Mouse (Mus musculus): ENCODE measurements around the gene Mmp13.
"Not testable (repeated sequence)": the region's sequence is repeated elsewhere in the genome, so short reads cannot be mapped to it uniquely, and the experiment has no call there.

Gene Mmp13

DNA sequence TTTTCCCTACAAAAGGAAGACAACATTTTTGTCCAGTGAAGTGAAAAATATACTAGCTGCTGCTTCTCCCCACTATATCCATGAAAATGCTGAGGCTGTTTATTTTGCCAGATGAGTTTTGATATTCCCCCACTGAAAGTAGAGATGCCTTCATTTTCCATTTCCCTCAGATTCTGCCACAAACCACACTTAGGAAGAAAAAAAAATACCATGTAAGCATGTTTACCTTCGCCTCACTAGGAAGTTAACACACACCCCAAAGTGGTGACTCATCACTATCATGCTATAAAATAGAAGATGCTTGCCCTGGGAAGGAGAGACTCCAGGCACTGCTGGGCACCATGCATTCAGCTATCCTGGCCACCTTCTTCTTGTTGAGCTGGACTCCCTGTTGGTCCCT, at the start of gene Mmp13:
TSS of gene Mmp13 (plus strand) at position 301 of the 400 bp plus-strand sequence.
- DNase-seq, result no peak

DNA sequence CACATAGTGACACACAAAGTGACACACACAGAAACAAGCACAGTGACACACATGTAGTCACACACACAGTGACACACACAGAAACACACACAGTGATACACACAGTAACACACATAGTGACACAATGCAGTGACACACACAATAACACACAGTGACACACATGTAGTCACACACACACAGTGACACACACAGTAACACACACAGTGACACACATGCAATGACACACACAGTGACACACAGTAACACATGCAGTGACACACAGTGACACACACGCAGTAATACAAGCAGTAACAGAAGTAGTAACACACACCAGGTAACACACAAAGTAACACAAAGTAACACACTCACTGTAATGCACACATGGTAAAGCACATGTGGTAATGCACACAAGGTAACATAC, 33.7 kb upstream of the Mmp13 start:
- DNase-seq, result no peak

DNA sequence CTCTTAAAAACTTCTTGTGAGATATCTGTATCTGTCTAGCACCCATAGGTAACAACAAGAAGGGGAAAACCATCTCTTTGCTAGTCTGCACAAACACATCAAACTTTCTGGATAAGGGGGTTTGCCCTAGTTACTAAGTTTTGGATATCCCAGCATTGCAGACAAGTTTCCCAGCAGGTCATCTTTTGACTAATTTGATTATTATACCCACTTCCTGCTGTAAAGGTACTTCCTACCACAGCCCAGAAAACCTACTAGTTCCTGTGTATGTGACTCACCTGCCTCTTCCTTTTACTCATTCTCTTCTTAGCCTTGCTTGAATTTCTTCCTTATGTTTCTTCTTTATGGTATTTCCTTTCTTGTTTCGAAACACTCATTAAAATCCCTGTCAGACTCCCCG, 32.3 kb upstream of the Mmp13 start:
- DNase-seq, result no peak

DNA sequence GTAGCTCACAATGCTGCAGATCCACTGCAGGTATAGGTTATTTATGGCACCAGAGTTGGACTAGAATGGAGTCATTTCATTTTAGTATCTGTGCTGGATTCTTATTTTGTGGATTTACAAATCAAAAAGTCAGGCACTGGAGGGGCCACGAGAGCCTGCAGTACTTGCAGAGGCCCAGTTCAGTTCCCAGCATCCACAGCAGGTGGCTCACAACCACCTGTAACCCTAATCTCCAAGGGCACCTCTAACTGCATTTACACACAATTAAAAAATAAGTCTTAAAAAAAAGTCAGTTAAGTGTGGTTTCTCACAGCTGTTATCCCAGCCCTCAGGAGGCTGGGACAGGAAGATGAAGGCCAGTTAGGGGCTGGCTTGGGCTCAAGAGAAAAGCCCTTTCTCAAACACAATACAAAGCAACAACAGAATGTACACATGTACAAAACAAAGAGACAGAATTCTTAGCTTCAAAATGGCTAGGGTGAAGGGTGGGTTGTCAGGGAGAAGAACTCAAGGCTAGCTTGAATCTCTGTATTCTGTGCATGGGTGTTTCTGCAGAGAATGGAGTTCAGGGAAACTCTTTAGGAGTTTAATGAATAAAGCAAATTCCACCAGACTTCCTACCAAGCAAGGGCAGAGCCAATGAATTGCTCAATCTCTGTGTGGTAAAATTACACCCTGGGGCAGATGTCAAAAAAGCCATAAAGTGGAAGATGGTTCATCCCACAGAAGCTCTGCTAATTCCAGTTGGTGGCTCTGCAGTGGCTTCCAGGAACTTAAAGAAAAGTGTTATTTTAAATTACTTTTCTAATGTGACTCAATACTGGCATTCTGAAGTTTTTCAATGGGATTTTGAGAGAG, 19.3 kb upstream of the Mmp13 start:
- DNase-seq, result no peak

DNA sequence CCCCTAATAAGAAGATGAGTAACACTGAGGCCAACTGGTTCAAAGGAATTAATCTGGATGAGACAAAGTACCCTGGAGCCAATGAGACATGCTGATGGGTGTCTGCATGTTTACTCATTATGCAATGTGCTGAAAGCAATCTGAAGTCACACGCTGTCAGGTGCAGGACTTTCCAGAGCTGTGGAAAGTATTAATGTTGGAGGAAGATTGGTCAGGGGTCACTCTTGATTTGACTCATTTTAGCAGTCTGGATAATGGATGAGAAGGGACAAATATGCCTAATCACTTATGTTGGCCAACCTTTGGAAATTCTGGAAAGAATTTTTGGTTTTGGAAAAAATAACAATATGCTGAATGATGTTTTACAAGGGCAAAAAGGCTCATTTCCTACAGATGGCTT, 10.6 kb upstream of the Mmp13 start:
- no peak for DNase-seq

DNA sequence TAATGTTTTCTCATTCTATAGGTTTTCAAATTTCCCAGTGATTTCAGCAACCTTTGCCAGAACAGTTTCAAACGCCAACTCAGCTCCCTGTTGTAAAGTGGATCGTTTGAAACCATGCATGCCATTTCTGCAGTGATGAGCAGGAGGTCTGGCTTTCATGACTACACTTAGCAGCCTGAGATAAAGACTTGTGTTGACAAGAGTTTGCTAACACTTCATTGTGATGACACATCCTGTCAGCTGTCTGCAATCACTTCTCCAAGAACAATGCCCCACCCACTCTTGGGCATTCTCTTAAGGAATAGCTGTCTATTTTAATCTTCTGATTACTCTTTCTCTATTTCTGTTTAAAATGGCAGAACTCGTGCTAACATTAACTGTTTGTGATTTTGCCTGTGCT, 2.2 kb upstream of the Mmp13 start:
- DNase-seq, result no peak

DNA sequence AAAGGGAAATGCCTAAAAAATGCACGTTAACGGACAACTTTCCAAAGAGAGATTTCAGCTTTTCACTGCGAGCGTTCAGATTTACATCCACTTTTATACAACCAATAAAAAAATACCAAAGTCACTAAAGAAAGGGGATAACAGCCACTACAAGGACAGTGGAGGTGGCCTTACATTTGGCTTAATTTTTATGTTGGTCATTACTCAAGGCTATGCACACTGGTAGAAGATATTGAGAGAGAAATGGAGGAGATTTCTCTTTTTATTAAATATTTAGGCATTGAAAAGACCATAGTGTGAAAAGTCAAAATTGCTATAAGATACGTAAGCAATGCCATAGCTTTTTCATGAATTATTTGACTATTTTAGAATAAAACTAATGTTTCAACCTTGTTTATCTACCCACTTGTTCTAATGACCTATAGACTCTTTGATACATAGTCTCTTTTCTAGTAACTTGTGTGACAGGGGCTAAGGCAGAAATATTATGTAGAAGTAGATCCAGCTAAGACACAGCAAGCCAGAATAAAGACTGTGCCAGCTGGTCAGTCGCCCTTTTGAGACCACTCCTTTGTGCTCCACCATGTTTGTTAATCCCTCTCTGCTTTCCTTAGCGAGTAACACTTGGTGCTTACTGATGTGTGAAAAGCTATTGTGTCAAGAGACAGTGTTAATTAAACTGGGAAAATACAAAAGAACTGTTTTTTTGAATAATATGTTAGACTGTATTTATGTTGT, 10.4 kb downstream of the Mmp13 start:
- DNase-seq, result no peak

DNA sequence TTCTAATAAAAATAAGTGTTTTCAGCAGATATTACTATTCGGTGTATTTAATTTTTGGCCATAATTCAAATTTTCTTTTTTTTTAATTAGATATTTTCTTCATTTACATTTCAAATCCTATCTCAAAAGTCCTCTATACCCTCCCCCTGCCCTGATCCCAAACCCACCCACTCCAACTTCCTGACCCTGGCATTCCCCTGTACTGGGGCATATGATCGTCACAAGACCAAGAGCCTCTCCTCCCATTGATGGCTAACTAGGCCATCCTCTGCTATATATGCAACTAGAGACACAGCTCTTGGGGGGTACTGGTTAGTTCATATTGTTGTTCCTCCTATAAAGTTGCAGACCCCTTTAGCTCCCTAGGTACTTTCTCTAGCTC, 11.0 kb downstream of the Mmp13 start:
- not testable (repeated sequence) for DNase-seq

DNA sequence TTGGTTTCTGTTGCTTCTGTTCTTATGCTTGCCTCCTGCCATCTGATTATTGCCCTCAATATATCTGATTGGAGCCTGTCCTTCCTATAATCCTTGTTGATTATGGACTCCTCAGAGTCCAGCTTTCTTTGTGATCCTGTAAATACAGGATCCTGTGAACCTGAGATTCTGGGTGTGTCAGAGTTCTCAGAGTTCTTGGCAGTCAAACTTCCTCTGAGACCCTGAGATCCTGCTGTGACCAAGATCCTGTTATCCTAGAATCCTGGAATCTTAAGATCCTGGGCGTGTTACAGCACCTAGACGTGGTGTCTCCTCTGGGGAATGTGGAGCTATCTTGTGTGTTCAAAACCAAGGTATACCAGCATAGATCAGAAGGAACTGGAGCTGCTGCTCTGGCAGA, 17.2 kb downstream of the Mmp13 start:
- DNase-seq, result no peak

DNA sequence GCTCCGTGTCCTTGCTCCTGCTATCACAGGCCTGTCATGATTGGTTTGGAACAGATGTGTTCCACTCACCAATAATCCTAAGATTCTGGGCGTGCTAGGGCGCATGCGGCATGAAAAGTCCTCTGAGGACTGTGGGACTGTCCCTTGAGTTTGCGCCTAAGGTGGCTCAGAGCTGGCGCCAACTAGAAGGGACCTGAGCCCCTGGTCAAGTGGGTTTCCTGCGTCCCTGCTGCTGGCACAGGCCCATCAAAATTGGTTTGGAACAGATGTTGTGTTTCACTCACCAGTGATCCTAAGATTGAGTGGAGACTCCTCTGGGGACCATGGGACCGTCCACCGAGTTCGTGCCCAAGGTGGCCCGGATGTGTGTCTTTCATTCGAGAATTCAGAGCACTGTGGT, 17.6 kb downstream of the Mmp13 start:
- no peak for DNase-seq

DNA sequence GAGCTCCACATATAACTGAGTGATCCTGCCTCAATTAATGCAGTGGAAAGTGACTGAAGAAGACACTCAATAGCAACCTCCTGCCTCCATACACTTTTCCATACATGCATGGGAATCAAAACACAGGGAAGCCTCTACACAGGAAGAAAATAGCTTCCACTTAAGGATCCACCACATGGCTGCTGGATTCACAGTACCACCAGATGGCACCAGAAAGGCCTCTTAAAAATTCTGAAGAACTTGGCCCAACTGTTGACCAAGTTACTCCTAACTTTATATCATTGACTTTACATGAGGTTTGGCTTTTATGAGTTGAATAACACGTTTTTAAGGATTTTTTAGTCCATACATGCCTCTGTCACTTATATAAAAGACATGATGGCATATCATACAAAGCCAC, 19.8 kb downstream of the Mmp13 start:
- no peak for DNase-seq

DNA sequence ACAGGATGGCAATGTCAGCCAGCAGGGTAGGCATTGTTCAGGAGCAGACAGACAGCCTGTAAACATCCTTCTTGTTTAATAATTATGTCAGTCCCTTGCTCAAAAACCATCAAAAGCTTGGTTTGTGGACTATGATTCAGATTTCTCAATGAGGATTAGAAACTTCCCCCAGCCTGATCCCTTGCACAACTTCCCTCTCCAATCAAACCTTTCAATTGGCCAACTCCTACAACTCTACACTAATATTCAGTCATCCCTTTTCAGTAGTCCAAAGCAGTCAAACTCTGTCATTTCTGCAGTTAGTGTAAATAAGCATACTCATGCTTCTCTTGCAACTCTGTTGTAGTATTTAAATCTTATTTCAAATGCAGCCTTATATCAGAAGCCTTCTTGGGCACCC, 59.5 kb downstream of the Mmp13 start:
- DNase-seq, result no peak
